Mouse (Mus musculus): ENCODE data around the gene Tor2a. TPM values are rescaled to one million over a fixed set of nuclear protein-coding genes. Genes with fewer than 3 reads are reported as not detected.

Tor2a gene
- total and polyA plus RNA-seq, 3 experiments = 33.3 to 53.8 (median 41.4) TPM

GRCm38 (mm10) chr2:32744272-32744982 is 12.6 kb upstream of the Tor2a start:
- DNase-seq (ENCODE audit: extremely low read depth) = no peak
- no peak overlapping the region for H3K9ac ChIP-seq (ENCODE audit: insufficient read depth, low read depth)
- H3K27ac ChIP-seq (ENCODE audit: insufficient read depth, low read depth) = no peak overlapping the region
- H3K9me3 ChIP-seq (replicated peaks; ENCODE audit: low read length) = no peaks in the 10 kb centered on the region
- no peaks in the 10 kb centered on the region for H3K27me3 ChIP-seq (replicated peaks)
- H3K79me2 ChIP-seq (replicated peaks; ENCODE audit: control insufficient read depth, extremely low read depth, insufficient read depth, poor library complexity, severe bottlenecking) = no peaks in the 10 kb centered on the region
- in situ Hi-C loops (cut with MboI; ENCODE audit: low pct_ligation_motif_present, low pct_unique_long_range_greater_than_20kb, low sequenced_read_pairs) (no loop called here), dilution Hi-C loops (cut with MboI; ENCODE audit: extremely low pct_ligation_motif_present, extremely low pct_unique_long_range_greater_than_20kb, low sequenced_read_pairs) (no loop called here)
- H3K36me3 ChIP-seq (replicated peaks in 1 of 2; ENCODE audit: control insufficient read depth in 1 of 2, insufficient read depth in 1 of 2, low read length in 1 of 2) = peaks cover 69 to 97% of the 10 kb centered on the region in 2 experiments
- H3K4me2 ChIP-seq (ENCODE audit: insufficient read depth, low read depth, poor library complexity, severe bottlenecking) = no peak overlapping the region
- peaks cover 0 to 3% of the 10 kb centered on the region in 2 experiments; a peak in 1 of 4 replicates for H3K4me1 ChIP-seq (ENCODE audit: control insufficient read depth in 1 of 2, insufficient read depth in 2 of 2)
- H3K4me3 ChIP-seq (replicated peaks in 1 of 3; ENCODE audit: low read depth in 2 of 3, low read length in 2 of 3, poor library complexity in 1 of 3) = no peak overlapping the region
- TF ChIP-seq GABPA (IDR thresholded peaks at IDR 0.05; ENCODE audit: insufficient replicate concordance, low read depth, low read length) (no peak), USF2 (conservative IDR thresholded peaks at IDR 0.05; ENCODE audit: low read depth, low read length) (no peak), PAX5 (IDR thresholded peaks at IDR 0.05; ENCODE audit: low read length) (no peak)

- H3K27me3 ChIP-seq (replicated peaks) = no peaks in the 10 kb centered on the region
- no peak for TF ChIP-seq MEF2A (IDR thresholded peaks at IDR 0.05; ENCODE audit: borderline replicate concordance, low read depth, low read length)
- no peak for TF ChIP-seq KAT2A (IDR thresholded peaks at IDR 0.05; ENCODE audit: insufficient replicate concordance, low read length)
- DNase-seq (ENCODE audit: extremely low read depth) = no peak
- H3K27ac ChIP-seq (ENCODE audit: insufficient read depth, low read depth) = no peak overlapping the region
- H3K79me2 ChIP-seq (replicated peaks; ENCODE audit: control insufficient read depth, extremely low read depth, insufficient read depth, poor library complexity, severe bottlenecking) = no peaks in the 10 kb centered on the region
- in situ Hi-C loops (cut with MboI; ENCODE audit: low pct_ligation_motif_present, low pct_unique_long_range_greater_than_20kb, low sequenced_read_pairs) = no loop called here
- no peak overlapping the region for H3K4me2 ChIP-seq (ENCODE audit: insufficient read depth, low read depth, poor library complexity, severe bottlenecking)
- no peaks in the 10 kb centered on the region for H3K9me3 ChIP-seq (replicated peaks; ENCODE audit: low read length)
- no peak overlapping the region for H3K9ac ChIP-seq (ENCODE audit: insufficient read depth, low read depth)
- no peak overlapping the region for H3K4me3 ChIP-seq (replicated peaks in 1 of 3; ENCODE audit: low read depth in 2 of 3, low read length in 2 of 3, poor library complexity in 1 of 3)
- H3K4me1 ChIP-seq (ENCODE audit: control insufficient read depth in 1 of 2, insufficient read depth in 2 of 2) = peaks cover 0 to 17% of the 10 kb centered on the region in 2 experiments; a peak in 1 of 4 replicates
- peaks cover 80 to 97% of the 10 kb centered on the region in 2 experiments for H3K36me3 ChIP-seq (replicated peaks in 1 of 2; ENCODE audit: control insufficient read depth in 1 of 2, insufficient read depth in 1 of 2, low read length in 1 of 2)
- dilution Hi-C loops (cut with MboI; ENCODE audit: extremely low pct_ligation_motif_present, extremely low pct_unique_long_range_greater_than_20kb, low sequenced_read_pairs) = no loop called here
Observed at GRCm38 (mm10) chr2:32749082-32749481, 8.0 kb upstream of the Tor2a start.

GRCm38 (mm10) chr2:32750199-32750598 is 6.8 kb upstream of the Tor2a start:
- Histone ChIP-seq H3K4me2 (ENCODE audit: insufficient read depth, low read depth, poor library complexity, severe bottlenecking) (no peak overlapping the region), H3K9me3 (replicated peaks; ENCODE audit: low read length) (no peaks in the 10 kb centered on the region), H3K36me3 (replicated peaks in 1 of 2; ENCODE audit: control insufficient read depth in 1 of 2, insufficient read depth in 1 of 2, low read length in 1 of 2) (peaks cover 78 to 97% of the 10 kb centered on the region in 2 experiments), H3K27ac (ENCODE audit: insufficient read depth, low read depth) (no peak overlapping the region), H3K4me3 (replicated peaks in 1 of 3; ENCODE audit: low read depth in 2 of 3, low read length in 2 of 3, poor library complexity in 1 of 3) (no peak overlapping the region), H3K27me3 (replicated peaks) (no peaks in the 10 kb centered on the region), H3K79me2 (replicated peaks; ENCODE audit: control insufficient read depth, extremely low read depth, insufficient read depth, poor library complexity, severe bottlenecking) (no peaks in the 10 kb centered on the region), H3K9ac (ENCODE audit: insufficient read depth, low read depth) (no peak overlapping the region), H3K4me1 (ENCODE audit: control insufficient read depth in 1 of 2, insufficient read depth in 2 of 2) (peaks cover 0 to 17% of the 10 kb centered on the region in 2 experiments; a peak in 1 of 4 replicates)
- TF ChIP-seq KAT2A (IDR thresholded peaks at IDR 0.05; ENCODE audit: insufficient replicate concordance, low read length) (no peak), SMC3 (IDR thresholded peaks at IDR 0.05; ENCODE audit: low read depth, low read length) (peak; percentile 40), MEF2A (IDR thresholded peaks at IDR 0.05; ENCODE audit: borderline replicate concordance, low read depth, low read length) (no peak), CTCF (conservative IDR thresholded peaks at IDR 0.05 in 1 of 2, IDR thresholded peaks at IDR 0.05 in 1 of 2; ENCODE audit: low read depth in 2 of 2, low read length in 2 of 2) (peak in 1 of 2 experiments; percentile 60; a peak in 2 of 4 replicates), MAZ (IDR thresholded peaks at IDR 0.05; ENCODE audit: low read depth, low read length) (no peak), EP300 (IDR thresholded peaks at IDR 0.05; ENCODE audit: low read length) (no peak), RAD21 (IDR thresholded peaks at IDR 0.05; ENCODE audit: low read depth, low read length) (peak; percentile 22), USF1 (IDR thresholded peaks at IDR 0.05; ENCODE audit: low read depth, low read length) (no peak)
- dilution Hi-C loops (cut with MboI; ENCODE audit: extremely low pct_ligation_motif_present, extremely low pct_unique_long_range_greater_than_20kb, low sequenced_read_pairs) = no loop called here
- in situ Hi-C loops (cut with MboI; ENCODE audit: low pct_ligation_motif_present, low pct_unique_long_range_greater_than_20kb, low sequenced_read_pairs) = no loop called here
- DNase-seq (ENCODE audit: extremely low read depth) = peak; percentile 29

All from CH12.LX (cell line).